Mouse (Mus musculus) liver, postnatal 0 days (tissue): ENCODE results near the gene Gm21905.

ENCODE experiments used
- CTCF ChIP-seq: sonication (generic); IDR thresholded peaks from 2 replicates; pipeline ENCODE4 v1.5.1; 2016; ENCODE audit warnings: antibody characterized with exemption, low read depth
- EP300 ChIP-seq: IDR thresholded peaks from 2 replicates; pipeline ENCODE4 v1.6.1; 2016; ENCODE audit warnings: antibody characterized with exemption, low read depth, mild to moderate bottlenecking

DNA sequence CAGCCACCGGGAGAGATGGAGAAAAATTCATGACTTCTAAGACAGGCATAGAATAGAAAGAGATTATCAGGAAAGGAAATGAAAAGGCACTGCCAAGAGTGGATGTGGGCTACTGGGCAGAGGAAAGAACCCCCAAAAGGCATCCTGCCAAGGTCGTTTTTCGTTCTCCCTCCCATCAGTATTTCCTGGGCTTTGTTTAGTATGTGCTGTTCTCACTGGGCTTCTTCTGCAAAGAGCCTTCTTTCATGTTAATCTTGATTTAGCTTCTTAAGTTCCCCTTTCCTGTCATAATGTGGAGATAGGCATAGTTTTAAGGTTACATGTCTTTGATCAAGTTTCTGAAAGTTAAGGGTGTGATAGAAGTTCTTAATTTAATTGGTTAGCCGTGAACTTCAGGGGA, 15.6 kb downstream of the Gm21905 start:
- TF ChIP-seq CTCF (no peak), EP300 (no peak)
